Mouse (Mus musculus) layer of hippocampus, adult 9-10 months (tissue): ENCODE results near the gene Zkscan2.

ENCODE experiments used
- DNase-seq: peaks from one replicate; pipeline ENCODE4 v3.0.0; 2022; ENCODE audit warnings: low spot score

Zkscan2 gene

GRCm38 (mm10) chr7:123431206-123431605 is 69.0 kb downstream of the Zkscan2 start:
- DNase-seq, result no peak

- no peak for DNase-seq
Observed at GRCm38 (mm10) chr7:123430411-123430705, 69.9 kb downstream of the Zkscan2 start.

- DNase-seq, result no peak
Observed at GRCm38 (mm10) chr7:123429624-123430410, 70.4 kb downstream of the Zkscan2 start.
